Mouse (Mus musculus): ENCODE results near the gene Ykt6. TPM values are rescaled to one million over a fixed set of nuclear protein-coding genes. Genes with fewer than 3 reads are reported as not detected.

Ykt6 gene
- polyA plus RNA-seq, 1 experiment = 89.7 TPM

DNA sequence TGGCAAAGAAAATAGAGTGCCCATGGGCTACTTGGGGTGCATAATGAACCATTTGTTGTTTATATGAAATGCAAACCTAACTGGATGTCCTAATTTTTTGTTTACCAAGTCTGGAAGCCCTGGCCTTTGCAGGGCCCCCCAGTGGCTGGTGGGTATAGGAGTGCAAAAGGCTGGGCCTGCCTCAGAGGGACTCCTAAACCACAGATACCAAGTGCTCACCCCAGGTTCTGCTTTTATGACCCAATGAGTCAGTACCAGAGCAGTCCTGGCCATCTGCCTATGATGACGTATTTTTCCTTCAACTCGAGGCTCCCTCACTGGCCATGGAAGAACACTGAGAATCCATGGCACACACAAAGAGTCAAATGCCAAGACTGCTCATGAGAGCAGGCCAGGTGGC is 10.4 kb upstream of the Ykt6 start:
- Histone ChIP-seq H3K36me3 (ENCODE audit: control insufficient read depth, insufficient read depth) (no peaks in the 10 kb centered on the region), H3ac (ENCODE audit: control insufficient read depth, insufficient read length) (no peak overlapping the region), H3K4me2 (ENCODE audit: low read depth) (peak overlapping the region; percentile 2), H3K4me3 (no peak overlapping the region), H3K79me2 (ENCODE audit: control insufficient read depth, insufficient read depth) (no peaks in the 10 kb centered on the region), H3K27me3 (ENCODE audit: control insufficient read depth, insufficient read depth, insufficient read length) (peaks cover 29% of the 10 kb centered on the region)
- no peak for TF ChIP-seq POLR2A (IDR thresholded peaks at IDR 0.05; ENCODE audit: insufficient read length, low read depth)
- TF ChIP-seq TCF3 (IDR thresholded peaks at IDR 0.05; ENCODE audit: insufficient read length, low read depth) = no peak
- no peak for TF ChIP-seq CEBPB (IDR thresholded peaks at IDR 0.05; ENCODE audit: insufficient read depth, poor library complexity, severe bottlenecking)
- TF ChIP-seq MYOG (IDR thresholded peaks at IDR 0.05; ENCODE audit: control insufficient read depth in 1 of 3, insufficient read depth in 1 of 3, insufficient read length in 2 of 3, low read depth in 2 of 3) = no peak
- TF ChIP-seq SRF (IDR thresholded peaks at IDR 0.05; ENCODE audit: control insufficient read depth, insufficient read length, low read depth) = no peak
- no peak for TF ChIP-seq POLR2AphosphoS2 (IDR thresholded peaks at IDR 0.05; ENCODE audit: insufficient read length, low read depth)
- TF ChIP-seq MAX (IDR thresholded peaks at IDR 0.05; ENCODE audit: low read depth) = no peak
- no peak for TF ChIP-seq TCF12 (IDR thresholded peaks at IDR 0.05; ENCODE audit: insufficient read depth, poor library complexity, severe bottlenecking)
- TF ChIP-seq MYOD1 (IDR thresholded peaks at IDR 0.05; ENCODE audit: control insufficient read depth in 1 of 3, insufficient read length in 2 of 3, low read depth in 2 of 3) = no peak
- TF ChIP-seq REST (IDR thresholded peaks at IDR 0.05; ENCODE audit: insufficient read depth, insufficient read length) = no peak
- no peak for TF ChIP-seq USF1 (IDR thresholded peaks at IDR 0.05; ENCODE audit: low read depth)
- TF ChIP-seq E2F4 (IDR thresholded peaks at IDR 0.05; ENCODE audit: insufficient read depth) = no peak

GRCm38 (mm10) chr11:5947796-5948195 is 7.7 kb upstream of the Ykt6 start:
- Histone ChIP-seq H3K4me2 (ENCODE audit: low read depth) (no peak overlapping the region), H3ac (ENCODE audit: control insufficient read depth, insufficient read length) (no peak overlapping the region), H3K4me3 (no peak overlapping the region), H3K36me3 (ENCODE audit: control insufficient read depth, insufficient read depth) (no peaks in the 10 kb centered on the region), H3K27me3 (ENCODE audit: control insufficient read depth, insufficient read depth, insufficient read length) (peaks cover 7% of the 10 kb centered on the region), H3K79me2 (ENCODE audit: control insufficient read depth, insufficient read depth) (no peaks in the 10 kb centered on the region)
- TF ChIP-seq USF1 (IDR thresholded peaks at IDR 0.05; ENCODE audit: low read depth) (no peak), CEBPB (IDR thresholded peaks at IDR 0.05; ENCODE audit: insufficient read depth, poor library complexity, severe bottlenecking) (no peak), POLR2A (IDR thresholded peaks at IDR 0.05; ENCODE audit: insufficient read length, low read depth) (no peak), TCF12 (IDR thresholded peaks at IDR 0.05; ENCODE audit: insufficient read depth, poor library complexity, severe bottlenecking) (no peak), POLR2AphosphoS2 (IDR thresholded peaks at IDR 0.05; ENCODE audit: insufficient read length, low read depth) (no peak), MYOD1 (IDR thresholded peaks at IDR 0.05; ENCODE audit: control insufficient read depth in 1 of 3, insufficient read length in 2 of 3, low read depth in 2 of 3) (no peak), E2F4 (IDR thresholded peaks at IDR 0.05; ENCODE audit: insufficient read depth) (no peak), MYOG (IDR thresholded peaks at IDR 0.05; ENCODE audit: control insufficient read depth in 1 of 3, insufficient read depth in 1 of 3, insufficient read length in 2 of 3, low read depth in 2 of 3) (no peak), MAX (IDR thresholded peaks at IDR 0.05; ENCODE audit: low read depth) (no peak), REST (IDR thresholded peaks at IDR 0.05; ENCODE audit: insufficient read depth, insufficient read length) (no peak), SRF (IDR thresholded peaks at IDR 0.05; ENCODE audit: control insufficient read depth, insufficient read length, low read depth) (no peak), TCF3 (IDR thresholded peaks at IDR 0.05; ENCODE audit: insufficient read length, low read depth) (no peak)

DNA sequence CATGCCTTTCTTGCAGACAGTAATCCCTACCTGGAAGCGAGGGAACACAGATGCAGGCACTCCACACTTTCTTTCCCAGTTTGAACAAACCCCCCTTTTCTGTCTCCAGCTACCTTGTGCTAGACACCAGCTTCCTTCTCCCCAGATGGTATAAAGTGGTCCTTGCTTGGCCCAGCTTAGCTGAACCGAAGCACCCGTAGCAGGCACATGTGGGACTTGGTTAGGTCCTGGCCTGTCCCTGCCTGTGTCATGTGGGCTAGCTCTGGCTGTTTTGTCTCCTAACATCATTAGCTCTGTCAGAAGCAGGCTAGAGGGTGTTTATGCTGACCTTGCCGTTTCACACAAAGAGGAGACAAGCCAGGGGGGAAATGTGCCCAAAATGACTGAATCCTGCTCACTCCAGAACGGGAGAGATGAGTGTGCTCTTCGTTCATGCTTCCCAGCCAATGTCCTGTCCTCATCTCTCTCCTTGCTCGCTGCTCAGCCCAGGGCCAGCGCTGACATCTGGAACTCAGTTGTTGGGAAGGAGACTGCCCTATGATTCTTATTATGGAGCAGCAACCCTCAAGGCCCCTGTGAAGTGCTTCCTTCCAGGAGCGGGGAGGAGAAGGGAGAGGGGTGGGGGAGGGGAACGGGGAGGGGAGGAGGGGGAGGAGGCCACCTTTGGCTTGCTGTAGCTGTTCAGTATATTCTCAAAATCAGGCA is 6.8 kb upstream of the Ykt6 start:
- no peaks in the 10 kb centered on the region for H3K36me3 ChIP-seq (ENCODE audit: control insufficient read depth, insufficient read depth)
- TF ChIP-seq POLR2AphosphoS2 (IDR thresholded peaks at IDR 0.05; ENCODE audit: insufficient read length, low read depth) = no peak
- no peak for TF ChIP-seq SRF (IDR thresholded peaks at IDR 0.05; ENCODE audit: control insufficient read depth, insufficient read length, low read depth)
- no peak for TF ChIP-seq MYOG (IDR thresholded peaks at IDR 0.05; ENCODE audit: control insufficient read depth in 1 of 3, insufficient read depth in 1 of 3, insufficient read length in 2 of 3, low read depth in 2 of 3)
- TF ChIP-seq USF1 (IDR thresholded peaks at IDR 0.05; ENCODE audit: low read depth) = no peak
- TF ChIP-seq CEBPB (IDR thresholded peaks at IDR 0.05; ENCODE audit: insufficient read depth, poor library complexity, severe bottlenecking) = no peak
- no peak for TF ChIP-seq MYOD1 (IDR thresholded peaks at IDR 0.05; ENCODE audit: control insufficient read depth in 1 of 3, insufficient read length in 2 of 3, low read depth in 2 of 3)
- TF ChIP-seq MAX (IDR thresholded peaks at IDR 0.05; ENCODE audit: low read depth) = no peak
- no peak for TF ChIP-seq REST (IDR thresholded peaks at IDR 0.05; ENCODE audit: insufficient read depth, insufficient read length)
- TF ChIP-seq TCF3 (IDR thresholded peaks at IDR 0.05; ENCODE audit: insufficient read length, low read depth) = no peak
- TF ChIP-seq POLR2A (IDR thresholded peaks at IDR 0.05; ENCODE audit: insufficient read length, low read depth) = no peak
- no peak for TF ChIP-seq TCF12 (IDR thresholded peaks at IDR 0.05; ENCODE audit: insufficient read depth, poor library complexity, severe bottlenecking)
- TF ChIP-seq E2F4 (IDR thresholded peaks at IDR 0.05; ENCODE audit: insufficient read depth) = no peak
- H3K4me3 ChIP-seq = no peak overlapping the region
- no peak overlapping the region for H3ac ChIP-seq (ENCODE audit: control insufficient read depth, insufficient read length)
- H3K27me3 ChIP-seq (ENCODE audit: control insufficient read depth, insufficient read depth, insufficient read length) = peaks cover 7% of the 10 kb centered on the region
- H3K4me2 ChIP-seq (ENCODE audit: low read depth) = no peak overlapping the region
- H3K79me2 ChIP-seq (ENCODE audit: control insufficient read depth, insufficient read depth) = no peaks in the 10 kb centered on the region

GRCm38 (mm10) chr11:5949586-5950352 is 5.7 kb upstream of the Ykt6 start, which contains the start of gene Gck:
Gck (minus strand) TSS chr11:5950081.
- Histone ChIP-seq H3K4me3 (no peak within 1 kb of the TSS), H3K4me2 (ENCODE audit: low read depth) (no peak within 1 kb of the TSS), H3K79me2 (ENCODE audit: control insufficient read depth, insufficient read depth) (no peaks in the 10 kb centered on the region), H3K27me3 (ENCODE audit: control insufficient read depth, insufficient read depth, insufficient read length) (peaks cover 7% of the 10 kb centered on the region), H3ac (ENCODE audit: control insufficient read depth, insufficient read length) (no peak within 1 kb of the TSS), H3K36me3 (ENCODE audit: control insufficient read depth, insufficient read depth) (no peaks in the 10 kb centered on the region)
- TF ChIP-seq TCF3 (IDR thresholded peaks at IDR 0.05; ENCODE audit: insufficient read length, low read depth) = no peak
- no peak for TF ChIP-seq MAX (IDR thresholded peaks at IDR 0.05; ENCODE audit: low read depth)
- TF ChIP-seq MYOG (IDR thresholded peaks at IDR 0.05; ENCODE audit: control insufficient read depth in 1 of 3, insufficient read depth in 1 of 3, insufficient read length in 2 of 3, low read depth in 2 of 3) = no peak
- no peak for TF ChIP-seq REST (IDR thresholded peaks at IDR 0.05; ENCODE audit: insufficient read depth, insufficient read length)
- TF ChIP-seq USF1 (IDR thresholded peaks at IDR 0.05; ENCODE audit: low read depth) = no peak
- no peak for TF ChIP-seq POLR2AphosphoS2 (IDR thresholded peaks at IDR 0.05; ENCODE audit: insufficient read length, low read depth)
- no peak for TF ChIP-seq MYOD1 (IDR thresholded peaks at IDR 0.05; ENCODE audit: control insufficient read depth in 1 of 3, insufficient read length in 2 of 3, low read depth in 2 of 3)
